Mouse (Mus musculus): ENCODE data around the gene Bcl6. TPM values are rescaled to one million over a fixed set of nuclear protein-coding genes. Genes with fewer than 3 reads are reported as not detected.

Bcl6 gene
- polyA plus RNA-seq, 1 experiment from 2014 or later, result 0.05 TPM

- H3K27ac ChIP-seq, result no peak overlapping the region
- ATAC-seq (ENCODE audit: low FRiP score, low read depth), result no peak
- no peak overlapping the region for H3K4me3 ChIP-seq
These were observed 21.4 kb downstream of the Bcl6 start for GRCm38 (mm10) chr16:23967301-23967700.

GRCm38 (mm10) chr16:23966066-23966465 is 22.6 kb downstream of the Bcl6 start:
- H3K9me3 ChIP-seq, result no peaks in the 10 kb centered on the region
- peaks cover 5% of the 10 kb centered on the region; the same call in 1 of the 2 replicates for H3K36me3 ChIP-seq
- H3K4me3 ChIP-seq, result no peak overlapping the region
- no peak overlapping the region for H3K9ac ChIP-seq
- no peak for ATAC-seq (ENCODE audit: low FRiP score, low read depth)
- no peaks in the 10 kb centered on the region for H3K27me3 ChIP-seq (replicated peaks)
- no peak overlapping the region for H3K4me2 ChIP-seq (replicated peaks)
- 91% methylated on average over 14 of the region's 14 CpGs for WGBS
- H3K27ac ChIP-seq, result no peak overlapping the region
- 0 out of 2 replicates have a peak, but pooled peaks cover 3% of the 10 kb centered on the region for H3K4me1 ChIP-seq

More at GRCm38 (mm10) chr16:23967301-23967700, 21.4 kb downstream of the Bcl6 start:
- Histone ChIP-seq H3K9me3 (no peaks in the 10 kb centered on the region), H3K4me2 (replicated peaks) (no peak overlapping the region), H3K4me1 (0 out of 2 replicates have a peak, but pooled peaks cover 3% of the 10 kb centered on the region), H3K9ac (no peak overlapping the region), H3K36me3 (peaks cover 5% of the 10 kb centered on the region; the same call in 1 of the 2 replicates), H3K27me3 (replicated peaks) (no peaks in the 10 kb centered on the region)
- 88% methylated on average over 7 of the region's 7 CpGs for WGBS

DNA sequence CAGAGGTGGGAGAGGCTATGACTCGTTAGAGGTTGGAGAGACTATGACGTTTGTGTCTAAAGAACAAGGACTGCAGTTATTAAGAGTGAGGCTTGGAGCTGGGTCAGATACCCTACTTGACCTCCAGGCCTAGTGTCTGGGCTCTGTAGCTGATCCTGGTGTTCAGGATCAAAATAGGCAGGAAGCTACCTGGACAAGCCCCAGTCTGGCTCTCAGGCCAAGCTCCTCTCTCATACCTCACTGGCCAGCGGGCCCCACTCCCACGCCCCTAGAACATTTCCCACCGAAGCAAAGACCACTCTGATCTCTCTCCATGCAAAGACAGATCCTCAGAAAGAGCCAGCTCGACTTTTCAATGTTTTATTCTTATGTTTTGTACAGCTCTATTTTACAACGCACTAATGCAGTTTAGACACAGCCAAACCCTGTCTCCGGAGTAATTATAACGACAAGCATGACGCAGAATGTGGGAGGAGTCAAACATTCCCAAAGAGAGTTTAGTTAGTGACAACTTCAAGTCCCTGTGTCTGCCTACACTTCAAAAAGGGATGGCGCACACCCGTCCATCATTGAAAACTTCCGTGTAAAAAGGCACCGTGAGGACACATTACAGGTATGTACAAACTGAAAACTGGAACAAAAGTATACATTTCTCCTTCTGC is 23.8 kb downstream of the Bcl6 start:
- no peak for ATAC-seq (ENCODE audit: low FRiP score, low read depth)
- no peak overlapping the region for H3K4me3 ChIP-seq
- no peak overlapping the region for H3K9ac ChIP-seq
- no peak overlapping the region for H3K4me2 ChIP-seq (replicated peaks)
- peaks cover 5% of the 10 kb centered on the region; the same call in 1 of the 2 replicates for H3K36me3 ChIP-seq
- no peaks in the 10 kb centered on the region for H3K27me3 ChIP-seq (replicated peaks)
- no peaks in the 10 kb centered on the region for H3K9me3 ChIP-seq
- H3K27ac ChIP-seq, result no peak overlapping the region
- H3K4me1 ChIP-seq, result 0 out of 2 replicates have a peak, but pooled peaks cover 3% of the 10 kb centered on the region
- WGBS, result 84% methylated on average over 14 of the region's 14 CpGs

GRCm38 (mm10) chr16:23963896-23964668 is 24.6 kb downstream of the Bcl6 start:
- WGBS, result 75% methylated on average over 22 of the region's 22 CpGs
- H3K9me3 ChIP-seq, result no peaks in the 10 kb centered on the region
- H3K4me3 ChIP-seq, result no peak overlapping the region
- no peak overlapping the region for H3K4me2 ChIP-seq (replicated peaks)
- H3K36me3 ChIP-seq, result peaks cover 5% of the 10 kb centered on the region; the same call in 1 of the 2 replicates
- no peak overlapping the region for H3K27ac ChIP-seq
- no peaks in the 10 kb centered on the region for H3K27me3 ChIP-seq (replicated peaks)
- ATAC-seq (ENCODE audit: low FRiP score, low read depth), result no peak
- 0 out of 2 replicates have a peak, but pooled peaks cover 3% of the 10 kb centered on the region for H3K4me1 ChIP-seq
- H3K9ac ChIP-seq, result no peak overlapping the region

GRCm38 (mm10) chr16:23962401-23962800 is 26.3 kb downstream of the Bcl6 start:
- Histone ChIP-seq H3K27ac (no peak overlapping the region), H3K4me1 (0 out of 2 replicates have a peak, but pooled peaks cover 3% of the 10 kb centered on the region), H3K36me3 (no peaks in the 10 kb centered on the region), H3K27me3 (replicated peaks) (no peaks in the 10 kb centered on the region), H3K9me3 (no peaks in the 10 kb centered on the region), H3K4me2 (replicated peaks) (no peak overlapping the region), H3K4me3 (no peak overlapping the region), H3K9ac (no peak overlapping the region)
- ATAC-seq (ENCODE audit: low FRiP score, low read depth), result no peak
- WGBS, result 85% methylated on average over 2 of the region's 2 CpGs

- Histone ChIP-seq H3K9me3 (no peaks in the 10 kb centered on the region), H3K9ac (no peak overlapping the region), H3K36me3 (no peaks in the 10 kb centered on the region), H3K27ac (no peak overlapping the region), H3K4me1 (no peaks in the 10 kb centered on the region), H3K27me3 (replicated peaks) (no peaks in the 10 kb centered on the region), H3K4me3 (no peak overlapping the region), H3K4me2 (replicated peaks) (no peak overlapping the region)
- ATAC-seq (ENCODE audit: low FRiP score, low read depth), result no peak
These were observed 29.7 kb downstream of the Bcl6 start for GRCm38 (mm10) chr16:23958938-23959337.

GRCm38 (mm10) chr16:23953959-23954260 is 34.7 kb downstream of the Bcl6 start:
- 12% methylated on average over 1 of the region's 1 CpGs for WGBS
- Histone ChIP-seq H3K4me2 (replicated peaks) (no peak overlapping the region), H3K9me3 (no peaks in the 10 kb centered on the region), H3K27me3 (replicated peaks) (no peaks in the 10 kb centered on the region), H3K27ac (no peak overlapping the region), H3K4me3 (no peak overlapping the region), H3K9ac (no peak overlapping the region), H3K36me3 (no peaks in the 10 kb centered on the region), H3K4me1 (no peaks in the 10 kb centered on the region)
- 0 out of 2 replicates have a peak, but pooled peaks have one; percentile 33 for ATAC-seq (ENCODE audit: low FRiP score, low read depth)

GRCm38 (mm10) chr16:23953189-23953958 is 35.3 kb downstream of the Bcl6 start:
- Histone ChIP-seq H3K4me3 (no peak overlapping the region), H3K9me3 (no peaks in the 10 kb centered on the region), H3K36me3 (no peaks in the 10 kb centered on the region), H3K27ac (no peak overlapping the region), H3K4me2 (replicated peaks) (no peak overlapping the region), H3K4me1 (no peaks in the 10 kb centered on the region), H3K9ac (no peak overlapping the region), H3K27me3 (replicated peaks) (no peaks in the 10 kb centered on the region)
- 0 out of 2 replicates have a peak, but pooled peaks have one; percentile 61 for ATAC-seq (ENCODE audit: low FRiP score, low read depth)
- WGBS, result 50% methylated on average over 11 of the region's 11 CpGs

GRCm38 (mm10) chr16:23952101-23952727 is 36.4 kb downstream of the Bcl6 start:
- peak; percentile 45; the same call in 1 of the 2 replicates for ATAC-seq (ENCODE audit: low FRiP score, low read depth)
- 76% methylated on average over 4 of the region's 4 CpGs for WGBS
- Histone ChIP-seq H3K36me3 (no peaks in the 10 kb centered on the region), H3K27ac (no peak overlapping the region), H3K4me3 (no peak overlapping the region), H3K9ac (no peak overlapping the region), H3K9me3 (no peaks in the 10 kb centered on the region), H3K27me3 (replicated peaks) (no peaks in the 10 kb centered on the region), H3K4me2 (replicated peaks) (no peak overlapping the region), H3K4me1 (no peaks in the 10 kb centered on the region)

DNA sequence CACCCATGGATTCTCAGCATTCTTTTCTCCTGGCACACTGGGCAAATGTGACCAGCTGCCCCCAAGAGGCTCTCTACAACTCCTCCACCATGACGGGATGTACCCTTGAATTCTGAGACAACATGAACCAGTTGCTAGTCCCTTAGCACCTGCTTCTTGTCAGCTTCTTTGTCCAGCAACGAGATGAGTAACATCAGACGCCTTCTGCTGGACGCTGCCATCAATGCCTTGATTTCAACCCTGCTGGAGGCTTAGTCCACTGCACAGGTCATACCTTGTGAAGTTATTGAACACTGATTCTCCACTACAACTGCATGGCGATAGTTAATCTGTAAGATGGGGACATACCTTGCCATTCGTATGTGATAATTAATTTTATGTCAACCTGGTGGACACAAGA is 41.0 kb downstream of the Bcl6 start:
- Histone ChIP-seq H3K36me3 (no peaks in the 10 kb centered on the region), H3K4me2 (replicated peaks) (no peak overlapping the region), H3K9me3 (no peaks in the 10 kb centered on the region), H3K4me3 (no peak overlapping the region), H3K4me1 (no peaks in the 10 kb centered on the region), H3K27me3 (replicated peaks) (no peaks in the 10 kb centered on the region), H3K9ac (no peak overlapping the region), H3K27ac (no peak overlapping the region)
- ATAC-seq (ENCODE audit: low FRiP score, low read depth), result no peak
- WGBS, result 91% methylated on average over 6 of the region's 6 CpGs

- ATAC-seq (ENCODE audit: low FRiP score, low read depth), result no peak
- no peak overlapping the region for H3K27ac ChIP-seq
- no peak overlapping the region for H3K4me3 ChIP-seq
- H3K9me3 ChIP-seq, result no peaks in the 10 kb centered on the region
- no peaks in the 10 kb centered on the region for H3K27me3 ChIP-seq (replicated peaks)
- H3K4me2 ChIP-seq (replicated peaks), result no peak overlapping the region
- H3K36me3 ChIP-seq, result no peaks in the 10 kb centered on the region
- H3K9ac ChIP-seq, result no peak overlapping the region
- WGBS, result 69% methylated on average over 3 of the region's 3 CpGs
- H3K4me1 ChIP-seq, result no peaks in the 10 kb centered on the region
These were observed 43.9 kb downstream of the Bcl6 start for GRCm38 (mm10) chr16:23944801-23945200.

DNA sequence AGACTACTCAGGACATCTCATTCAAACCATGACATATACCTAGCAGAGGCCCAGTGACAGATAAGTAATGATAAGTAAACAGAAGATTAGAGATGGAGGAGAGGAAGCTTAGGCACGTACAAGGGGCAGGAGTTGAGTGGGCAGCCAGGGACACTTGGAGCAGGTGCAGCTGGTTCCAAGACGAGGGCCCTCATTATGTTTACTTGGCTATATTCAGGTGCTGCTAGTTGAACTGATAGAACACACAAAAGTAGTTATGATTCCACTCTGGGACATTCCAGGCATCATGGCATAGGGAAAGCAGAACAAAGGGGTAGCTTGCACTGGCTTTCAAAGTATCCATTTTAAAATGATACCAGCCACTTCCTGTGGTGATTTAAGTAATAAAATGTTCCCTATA is 54.3 kb downstream of the Bcl6 start:
- 84% methylated on average over 2 of the region's 2 CpGs for WGBS
- Histone ChIP-seq H3K27ac (no peak overlapping the region), H3K4me1 (no peaks in the 10 kb centered on the region), H3K4me2 (replicated peaks) (no peak overlapping the region), H3K9ac (no peak overlapping the region), H3K9me3 (no peaks in the 10 kb centered on the region), H3K36me3 (no peaks in the 10 kb centered on the region), H3K27me3 (replicated peaks) (no peaks in the 10 kb centered on the region), H3K4me3 (no peak overlapping the region)
- no peak for ATAC-seq (ENCODE audit: low FRiP score, low read depth)

All from neural tube, embryonic 12.5 days (tissue).